Mouse (Mus musculus) adrenal gland, adult 18-20 months (tissue): ENCODE data around the gene Ica1l. TPM values are rescaled to one million over a fixed set of nuclear protein-coding genes. Genes with fewer than 3 reads are reported as not detected.

Experiments used
- DNase-seq, 2 experiments: peaks; one replicate each; pipeline ENCODE4 v3.0.0; 2021 to 2022; ENCODE audit warnings: low spot score in 2 of 2
- total RNA-seq, 2 experiments: library from RNA; stranded (reverse); gene quantifications; 1 replicate in 1 of 2; 2 replicates in 1 of 2; pipeline ENCODE4 v1.2.3; 2021

Gene Ica1l
- total RNA-seq, 2 experiments from 2014 or later = 1.9 to 2.0 TPM

DNA sequence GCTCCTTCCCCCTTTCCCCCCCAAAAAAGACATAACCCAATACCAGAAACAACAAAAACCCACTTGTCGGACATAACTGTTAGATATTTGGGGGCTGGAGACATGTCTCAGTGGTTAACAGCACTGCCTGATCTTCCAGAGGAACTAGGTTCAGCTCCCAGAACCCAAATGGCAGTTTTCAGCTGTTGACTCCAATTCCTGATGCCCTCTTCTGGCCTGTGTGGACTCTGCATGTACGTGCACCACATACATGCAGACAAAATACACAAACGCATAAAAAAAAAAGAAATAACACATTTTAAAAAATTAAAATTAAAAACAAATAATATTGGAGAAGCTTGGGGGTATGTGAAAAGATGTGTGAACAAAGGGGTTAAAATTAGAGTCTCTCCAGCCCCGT is 75.7 kb downstream of the Ica1l start:
- DNase-seq = peak in 1 of 2 experiments; percentile 12

DNA sequence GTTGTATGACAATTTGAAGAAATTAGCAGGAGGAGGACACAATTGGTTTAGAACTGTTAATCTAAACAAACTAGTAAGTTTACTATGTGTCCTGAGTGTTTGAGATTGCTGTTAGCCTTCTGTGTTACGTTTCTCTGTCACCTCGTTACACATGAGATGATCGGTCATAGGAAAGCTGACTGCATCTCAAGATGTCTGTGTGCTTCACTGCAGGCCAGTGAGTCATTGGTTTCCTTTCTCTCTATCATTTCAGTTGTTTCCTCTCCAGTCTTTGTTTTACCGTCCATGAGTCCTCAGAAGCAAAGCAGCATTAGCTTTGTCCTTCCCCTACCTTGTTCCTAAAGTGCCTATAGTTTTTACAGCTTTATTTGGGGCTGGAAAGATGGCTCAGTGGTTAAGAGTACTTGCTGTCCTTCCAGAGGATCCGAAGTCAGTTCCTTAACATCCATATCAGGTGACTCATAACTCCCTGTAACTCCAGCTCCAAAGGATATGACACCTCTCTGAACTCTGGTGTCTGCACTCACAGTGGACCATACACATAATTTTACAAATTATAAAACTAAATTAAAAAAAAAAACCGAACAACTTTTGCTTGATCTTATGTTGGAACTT is 76.7 kb downstream of the Ica1l start:
- DNase-seq = no peak

DNA sequence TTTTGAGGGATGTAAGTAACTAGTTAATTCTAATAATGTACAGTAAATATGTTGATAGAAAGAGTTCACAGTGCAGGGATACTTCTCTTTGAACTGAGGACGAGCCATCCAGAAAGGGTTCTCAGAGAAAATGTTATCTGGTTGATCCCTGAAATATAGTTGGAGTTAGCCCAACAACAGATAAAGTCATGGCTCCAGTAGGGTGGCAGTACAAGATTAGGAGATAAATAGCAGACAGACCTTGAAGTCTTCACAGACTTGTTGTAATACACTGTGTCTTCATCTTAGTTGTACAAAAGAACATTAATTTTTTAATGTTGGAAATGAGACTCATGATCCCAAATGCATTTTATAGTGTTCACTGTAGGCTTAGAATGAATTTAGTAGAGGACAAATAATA is 83.0 kb downstream of the Ica1l start:
- no peak for DNase-seq

DNA sequence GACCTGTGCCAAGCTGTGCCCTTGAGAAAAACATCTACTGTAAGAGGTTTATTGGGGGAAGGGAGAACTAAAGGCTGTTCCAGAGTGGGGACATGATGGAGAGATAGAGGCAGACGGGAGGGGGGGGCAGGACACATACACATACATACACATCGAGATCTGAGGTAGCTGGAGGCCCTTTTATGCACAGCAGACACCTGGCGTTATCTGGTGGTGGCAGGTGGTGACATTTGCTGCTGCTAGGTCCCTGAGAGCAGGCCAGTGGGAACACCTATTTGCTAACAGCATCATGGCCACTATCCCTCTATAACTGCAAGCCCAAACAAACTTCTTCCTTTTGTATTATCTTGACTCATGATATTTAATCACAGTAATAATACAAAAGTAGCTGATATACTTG is 85.8 kb downstream of the Ica1l start:
- no peak for DNase-seq

DNA sequence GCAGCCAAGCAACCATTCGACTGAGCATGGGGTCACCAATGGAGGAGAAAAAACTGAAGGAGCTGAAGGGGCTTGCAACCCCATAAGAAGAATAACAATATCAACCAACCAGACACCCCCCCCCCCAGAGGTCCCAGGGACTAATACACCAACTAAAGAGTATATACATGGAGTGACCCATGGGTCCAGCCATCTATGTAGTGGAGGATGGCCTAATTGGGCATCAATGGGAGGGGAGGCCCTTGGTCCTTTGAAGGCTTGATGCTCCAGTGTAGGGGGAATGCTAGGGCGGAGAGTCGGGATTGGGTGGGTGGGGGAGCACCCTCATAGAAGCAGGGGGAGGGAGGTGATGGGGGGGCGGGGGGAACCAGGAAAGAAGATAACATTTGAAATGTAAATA is 95.5 kb downstream of the Ica1l start:
- DNase-seq = no peak

DNA sequence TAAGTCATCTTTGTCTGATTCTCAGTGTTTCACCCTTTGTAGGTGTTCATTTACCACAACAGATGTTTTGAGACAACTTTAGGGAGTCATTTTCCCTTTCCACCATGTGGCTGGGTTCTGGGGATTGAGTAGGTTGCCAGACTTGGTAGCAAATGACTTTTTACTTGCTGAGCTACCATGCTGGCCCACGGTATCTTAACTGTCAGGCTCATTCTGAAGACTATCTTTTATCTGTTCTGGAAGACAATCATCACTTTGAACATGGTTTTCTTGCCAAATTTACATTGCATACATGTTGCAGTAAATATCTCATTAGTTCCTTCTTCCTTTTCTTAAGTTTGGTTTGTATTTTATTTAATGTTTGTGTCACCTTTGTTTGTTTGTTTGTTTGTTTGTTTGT is 97.0 kb downstream of the Ica1l start:
- DNase-seq = no peak

DNA sequence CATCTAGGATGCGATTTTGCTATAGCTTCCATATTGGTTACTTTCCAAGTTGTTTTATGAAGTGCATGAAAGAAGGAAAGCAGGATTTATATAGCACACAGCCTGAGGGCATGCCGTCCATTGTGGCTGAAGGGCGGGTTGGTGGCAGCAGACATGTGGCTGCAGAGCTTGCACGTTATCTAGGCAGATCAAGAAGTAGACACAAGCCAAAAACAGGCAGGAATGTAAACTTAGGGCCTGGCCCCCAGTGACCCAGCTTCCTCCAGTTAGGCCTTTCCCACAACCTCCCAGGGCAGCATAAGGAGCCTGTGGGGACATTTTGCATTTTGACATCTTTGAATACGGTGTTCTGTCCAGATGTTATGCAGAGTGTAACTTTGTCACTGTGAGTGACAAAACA is 99.2 kb downstream of the Ica1l start:
- no peak for DNase-seq

DNA sequence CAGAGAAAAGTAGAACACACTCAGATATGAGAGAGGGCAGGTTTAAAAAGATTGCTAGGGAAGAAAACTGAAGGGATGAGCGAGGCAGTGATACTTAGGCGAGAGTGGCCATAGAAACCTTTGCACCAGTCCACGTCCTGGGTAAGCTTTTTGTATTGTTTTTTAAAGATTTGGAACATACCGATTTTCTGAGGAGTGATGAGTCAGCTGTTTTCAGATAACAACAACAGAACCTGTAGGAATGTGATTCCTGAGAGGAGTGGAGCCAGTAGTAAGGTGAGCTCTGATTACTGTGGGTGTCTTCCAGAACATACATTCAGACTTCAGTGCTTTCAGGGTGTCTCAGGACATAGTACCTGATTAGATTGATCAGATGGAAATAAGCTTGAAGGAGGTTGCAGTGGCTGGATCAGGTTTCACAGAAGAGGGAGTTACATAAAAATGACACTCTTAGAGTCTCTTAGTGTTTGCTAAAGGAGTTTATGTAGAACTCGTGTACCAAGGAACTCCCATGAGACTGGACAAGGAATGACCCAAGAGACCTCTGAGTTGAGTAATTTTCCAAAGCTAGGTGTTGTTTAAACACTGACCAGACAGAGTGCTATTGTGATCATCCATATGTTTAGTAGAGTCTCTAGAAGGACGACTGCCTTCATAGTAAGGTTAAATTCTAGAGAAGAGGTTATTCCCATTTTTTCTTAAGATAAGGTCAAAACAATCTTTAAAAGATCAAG is 100.8 kb downstream of the Ica1l start:
- no peak for DNase-seq

DNA sequence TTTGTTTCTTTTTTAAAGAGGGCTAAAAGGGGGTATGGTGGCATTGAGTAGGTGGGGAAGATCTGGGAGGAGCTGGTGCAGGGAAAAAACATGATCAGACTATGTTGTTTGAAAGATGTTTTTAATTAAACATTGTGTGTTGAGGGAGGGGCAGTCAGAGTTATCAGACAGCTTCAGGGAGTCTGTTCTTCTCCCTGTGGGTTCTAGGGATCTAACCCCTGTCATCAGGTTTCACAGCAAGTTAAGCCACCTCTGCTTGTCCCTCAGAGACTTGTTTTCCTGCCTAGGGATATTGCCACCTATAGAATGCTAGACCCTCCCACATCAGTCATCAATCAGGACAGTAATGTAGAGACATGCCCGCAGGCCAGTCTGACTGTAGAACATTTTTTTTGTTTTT is 101.9 kb downstream of the Ica1l start:
- no peak for DNase-seq

DNA sequence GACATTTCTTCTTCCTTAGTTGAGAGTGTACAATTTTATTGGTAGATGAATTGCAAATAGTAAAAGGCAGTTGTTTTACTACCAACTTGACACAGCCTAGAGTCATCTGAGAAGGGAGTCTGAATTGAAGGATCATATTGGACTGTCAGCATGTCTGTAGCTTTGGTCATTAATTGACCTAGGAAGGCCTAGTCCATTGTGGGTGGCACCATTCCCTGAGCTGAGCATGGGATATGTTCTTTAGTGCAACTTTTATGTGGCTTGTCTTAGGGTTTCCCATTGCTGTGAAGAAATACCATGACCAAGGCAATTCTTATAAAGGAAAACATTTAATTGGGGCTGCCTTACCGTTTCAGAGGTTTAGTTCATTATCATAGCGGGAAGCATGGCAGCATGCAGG is 110.0 kb downstream of the Ica1l start:
- DNase-seq = no peak

Other genes starting within 250 kb of the Ica1l start
- 10 to 100 TPM; 37.0 to 48.0 TPM for gene Fam117b, start 130.2 kb downstream of the Ica1l start, total RNA-seq
- 1 to 10 TPM; 7.2 to 9.2 TPM for gene Carf, start 55.1 kb upstream of the Ica1l start, total RNA-seq
- 10 to 100 TPM; 17.2 to 19.1 TPM for gene Wdr12, start 55.5 kb upstream of the Ica1l start, total RNA-seq
- gene Nbeal1, start 137.4 kb upstream of the Ica1l start, total RNA-seq = 10 to 100 TPM; 47.7 to 53.6 TPM